Mouse (Mus musculus): ENCODE results near the gene St6gal2. TPM values are rescaled to one million over a fixed set of nuclear protein-coding genes. Genes with fewer than 3 reads are reported as not detected.

Gene St6gal2
- polyA plus RNA-seq, 2 experiments: 1.7 to 2.5 TPM

DNA sequence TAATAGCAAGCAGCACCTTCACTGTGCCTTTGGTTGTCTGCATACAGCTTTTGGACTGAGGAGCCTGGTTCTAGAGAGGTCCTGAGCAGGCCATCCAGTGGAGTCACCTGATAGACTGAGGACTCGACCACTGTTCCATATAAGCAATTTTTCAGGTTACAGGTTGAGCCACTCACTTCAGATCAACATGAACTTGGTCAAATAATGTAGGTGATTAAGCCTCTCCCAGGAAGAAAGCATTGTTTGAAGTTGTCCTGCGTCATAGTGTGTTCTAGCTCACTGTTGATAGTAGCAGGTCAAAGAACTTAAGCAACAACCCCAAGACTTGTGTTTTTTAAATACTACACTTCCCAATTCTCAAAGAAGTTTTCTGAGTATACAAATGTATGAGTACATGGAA, 5.8 kb downstream of the St6gal2 start:
- no peaks in the 10 kb centered on the region for H3K27me3 ChIP-seq (ENCODE audit: control insufficient read depth, insufficient read depth, low read length)
- DNase-seq (ENCODE audit: low spot score) (no peak), ATAC-seq (ENCODE audit: low FRiP score, low read depth) (no peak)
- no peak overlapping the region for H3K4me2 ChIP-seq (replicated peaks; ENCODE audit: low read depth, low read length, severe bottlenecking)
- no peaks in the 10 kb centered on the region for H3K9me3 ChIP-seq (ENCODE audit: control insufficient read depth, low read length)
- H3K27ac ChIP-seq (replicated peaks; ENCODE audit: low read depth, low read length): no peak overlapping the region
- no peak overlapping the region for H3K9ac ChIP-seq (ENCODE audit: low read depth, low read length, severe bottlenecking)
- no peaks in the 10 kb centered on the region for H3K4me1 ChIP-seq (ENCODE audit: control insufficient read depth, insufficient read depth, low read length)
- no peaks in the 10 kb centered on the region for H3K36me3 ChIP-seq (ENCODE audit: control insufficient read depth, insufficient read depth, low read length)
- no peak overlapping the region for H3K4me3 ChIP-seq (replicated peaks; ENCODE audit: low read length)
- TF ChIP-seq POLR2A (IDR thresholded peaks at IDR 0.05; ENCODE audit: borderline replicate concordance, extremely low read depth, insufficient read depth, insufficient read length): no peak
- 87% methylated on average over 2 of the region's 2 CpGs for WGBS

DNA sequence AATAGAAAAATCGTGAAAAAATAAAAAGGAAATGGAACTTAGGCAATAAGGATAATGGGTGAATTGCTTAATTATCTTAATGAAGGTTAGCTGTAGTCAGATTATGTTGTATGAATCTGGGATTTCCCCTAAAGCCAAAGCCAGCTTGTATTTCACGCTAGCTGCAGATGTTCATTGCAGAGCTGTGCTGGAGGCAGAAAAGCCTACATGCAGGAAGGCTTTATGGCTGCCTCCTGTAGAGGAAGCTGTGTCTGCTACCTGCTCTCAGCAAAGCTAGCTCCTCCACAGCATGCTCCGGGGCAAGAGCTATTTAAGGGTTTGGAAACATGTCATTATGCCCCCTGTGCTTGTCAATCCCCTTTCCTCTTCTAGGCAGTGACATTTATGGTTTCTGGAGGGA, 9.3 kb downstream of the St6gal2 start:
- WGBS: 21% methylated on average over 3 of the region's 3 CpGs
- Histone ChIP-seq H3K9me3 (ENCODE audit: control insufficient read depth, low read length) (no peaks in the 10 kb centered on the region), H3K36me3 (ENCODE audit: control insufficient read depth, insufficient read depth, low read length) (no peaks in the 10 kb centered on the region), H3K4me2 (replicated peaks; ENCODE audit: low read depth, low read length, severe bottlenecking) (no peak overlapping the region), H3K4me1 (ENCODE audit: control insufficient read depth, insufficient read depth, low read length) (no peaks in the 10 kb centered on the region), H3K4me3 (replicated peaks; ENCODE audit: low read length) (no peak overlapping the region), H3K9ac (ENCODE audit: low read depth, low read length, severe bottlenecking) (no peak overlapping the region), H3K27me3 (ENCODE audit: control insufficient read depth, insufficient read depth, low read length) (no peaks in the 10 kb centered on the region), H3K27ac (replicated peaks; ENCODE audit: low read depth, low read length) (no peak overlapping the region)
- ATAC-seq (ENCODE audit: low FRiP score, low read depth) (no peak), DNase-seq (ENCODE audit: low spot score) (no peak)
- no peak for TF ChIP-seq POLR2A (IDR thresholded peaks at IDR 0.05; ENCODE audit: borderline replicate concordance, extremely low read depth, insufficient read depth, insufficient read length)

- ATAC-seq (ENCODE audit: low FRiP score, low read depth): no peak
- TF ChIP-seq POLR2A (IDR thresholded peaks at IDR 0.05; ENCODE audit: borderline replicate concordance, extremely low read depth, insufficient read depth, insufficient read length): no peak
- Histone ChIP-seq H3K4me2 (replicated peaks; ENCODE audit: low read depth, low read length, severe bottlenecking) (no peak overlapping the region), H3K27ac (replicated peaks; ENCODE audit: low read depth, low read length) (no peak overlapping the region), H3K4me1 (ENCODE audit: control insufficient read depth, insufficient read depth, low read length) (no peaks in the 10 kb centered on the region), H3K9ac (ENCODE audit: low read depth, low read length, severe bottlenecking) (no peak overlapping the region), H3K27me3 (ENCODE audit: control insufficient read depth, insufficient read depth, low read length) (no peaks in the 10 kb centered on the region), H3K36me3 (ENCODE audit: control insufficient read depth, insufficient read depth, low read length) (no peaks in the 10 kb centered on the region), H3K9me3 (ENCODE audit: control insufficient read depth, low read length) (no peaks in the 10 kb centered on the region), H3K4me3 (replicated peaks; ENCODE audit: low read length) (no peak overlapping the region)
- 60% methylated on average over 1 of the region's 1 CpGs for WGBS
- DNase-seq (ENCODE audit: low spot score): no peak
Observed at GRCm38 (mm10) chr17:55460187-55460586, 15.0 kb downstream of the St6gal2 start.

DNA sequence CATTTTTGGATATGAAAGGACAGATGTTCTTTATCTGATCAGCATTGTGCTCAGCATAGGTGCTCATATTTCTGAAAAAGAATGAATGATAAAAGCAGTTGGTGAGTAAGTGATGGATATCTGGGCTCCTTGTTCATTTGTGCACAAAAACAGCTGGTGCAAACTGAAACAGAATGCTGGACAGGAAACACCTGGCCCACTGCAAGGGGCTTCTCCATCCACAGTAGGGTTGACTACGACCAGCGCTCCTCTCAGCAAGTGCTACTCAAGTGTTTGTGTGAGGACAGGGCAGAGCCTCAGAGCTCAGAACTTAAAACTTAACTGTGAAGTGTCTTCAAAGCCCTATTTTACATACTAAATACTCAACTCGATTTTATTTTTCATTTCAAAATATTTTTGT, 22.4 kb downstream of the St6gal2 start:
- no peaks in the 10 kb centered on the region for H3K27me3 ChIP-seq (ENCODE audit: control insufficient read depth, insufficient read depth, low read length)
- ATAC-seq (ENCODE audit: low FRiP score, low read depth) (no peak), DNase-seq (ENCODE audit: low spot score) (no peak)
- H3K4me1 ChIP-seq (ENCODE audit: control insufficient read depth, insufficient read depth, low read length): no peaks in the 10 kb centered on the region
- no peak overlapping the region for H3K9ac ChIP-seq (ENCODE audit: low read depth, low read length, severe bottlenecking)
- TF ChIP-seq POLR2A (IDR thresholded peaks at IDR 0.05; ENCODE audit: borderline replicate concordance, extremely low read depth, insufficient read depth, insufficient read length): no peak
- H3K36me3 ChIP-seq (ENCODE audit: control insufficient read depth, insufficient read depth, low read length): no peaks in the 10 kb centered on the region
- no peak overlapping the region for H3K4me2 ChIP-seq (replicated peaks; ENCODE audit: low read depth, low read length, severe bottlenecking)
- H3K27ac ChIP-seq (replicated peaks; ENCODE audit: low read depth, low read length): no peak overlapping the region
- no peak overlapping the region for H3K4me3 ChIP-seq (replicated peaks; ENCODE audit: low read length)
- no peaks in the 10 kb centered on the region for H3K9me3 ChIP-seq (ENCODE audit: control insufficient read depth, low read length)
- WGBS: 65% methylated on average over 3 of the region's 3 CpGs

- Histone ChIP-seq H3K9me3 (ENCODE audit: control insufficient read depth, low read length) (no peaks in the 10 kb centered on the region), H3K27me3 (ENCODE audit: control insufficient read depth, insufficient read depth, low read length) (no peaks in the 10 kb centered on the region), H3K27ac (replicated peaks; ENCODE audit: low read depth, low read length) (no peak overlapping the region), H3K4me3 (replicated peaks; ENCODE audit: low read length) (no peak overlapping the region), H3K4me2 (replicated peaks; ENCODE audit: low read depth, low read length, severe bottlenecking) (no peak overlapping the region), H3K4me1 (ENCODE audit: control insufficient read depth, insufficient read depth, low read length) (no peaks in the 10 kb centered on the region), H3K36me3 (ENCODE audit: control insufficient read depth, insufficient read depth, low read length) (no peaks in the 10 kb centered on the region), H3K9ac (ENCODE audit: low read depth, low read length, severe bottlenecking) (no peak overlapping the region)
- no peak for TF ChIP-seq POLR2A (IDR thresholded peaks at IDR 0.05; ENCODE audit: borderline replicate concordance, extremely low read depth, insufficient read depth, insufficient read length)
- ATAC-seq (ENCODE audit: low FRiP score, low read depth) (no peak), DNase-seq (ENCODE audit: low spot score) (no peak)
Observed at GRCm38 (mm10) chr17:55468963-55469362, 23.8 kb downstream of the St6gal2 start.

- no peak overlapping the region for H3K9ac ChIP-seq (ENCODE audit: low read depth, low read length, severe bottlenecking)
- H3K4me1 ChIP-seq (ENCODE audit: control insufficient read depth, insufficient read depth, low read length): 0 out of 2 replicates have a peak, but pooled peaks cover 3% of the 10 kb centered on the region
- DNase-seq (ENCODE audit: low spot score) (no peak), ATAC-seq (ENCODE audit: low FRiP score, low read depth) (no peak)
- H3K4me2 ChIP-seq (replicated peaks; ENCODE audit: low read depth, low read length, severe bottlenecking): no peak overlapping the region
- no peak overlapping the region for H3K27ac ChIP-seq (replicated peaks; ENCODE audit: low read depth, low read length)
- H3K4me3 ChIP-seq (replicated peaks; ENCODE audit: low read length): no peak overlapping the region
- 77% methylated on average over 4 of the region's 4 CpGs for WGBS
- no peak for TF ChIP-seq POLR2A (IDR thresholded peaks at IDR 0.05; ENCODE audit: borderline replicate concordance, extremely low read depth, insufficient read depth, insufficient read length)
- H3K9me3 ChIP-seq (ENCODE audit: control insufficient read depth, low read length): no peaks in the 10 kb centered on the region
- H3K36me3 ChIP-seq (ENCODE audit: control insufficient read depth, insufficient read depth, low read length): no peaks in the 10 kb centered on the region
- no peaks in the 10 kb centered on the region for H3K27me3 ChIP-seq (ENCODE audit: control insufficient read depth, insufficient read depth, low read length)
Observed at GRCm38 (mm10) chr17:55475974-55476373, 30.8 kb downstream of the St6gal2 start.
